Mouse (Mus musculus) bone marrow, adult 2 months (tissue): Measurements from ENCODE around the gene Pced1b. TPM values are rescaled to one million over a fixed set of nuclear protein-coding genes. Genes with fewer than 3 reads are reported as not detected.

Experiments
- H3K27ac ChIP-seq: fragments of 200-500 bp; 2 replicates; pipeline ENCODE4 v1.5.1; 2012; ENCODE audit warnings: low read depth, mild to moderate bottlenecking, control low read depth, inconsistent platforms, low read length; ENCODE audit not compliant: control insufficient read depth, poor library complexity, insufficient read depth
- H3K4me1 ChIP-seq: fragments of 200-500 bp; 2 replicates; pipeline ENCODE4 v1.6.1; 2011; ENCODE audit warnings: low read length; ENCODE audit not compliant: control insufficient read depth, insufficient read depth
- H3K4me3 ChIP-seq: fragments of 200-500 bp; replicated peaks from 2 replicates; pipeline ENCODE3; 2011; ENCODE audit warnings: mild to moderate bottlenecking, low read depth, low read length, control low read depth; ENCODE audit not compliant: control insufficient read depth
- CTCF ChIP-seq: fragments of 200-500 bp; IDR thresholded peaks from 2 replicates; pipeline ENCODE4 v1.5.1; 2011; ENCODE audit warnings: low read length, control low read depth; ENCODE audit not compliant: control insufficient read depth, insufficient read depth
- POLR2A ChIP-seq: fragments of 200-500 bp; IDR thresholded peaks from 2 replicates; pipeline ENCODE4 v1.6.1; 2011; ENCODE audit warnings: low read depth, mild to moderate bottlenecking, control low read depth, low read length, borderline replicate concordance; ENCODE audit not compliant: control insufficient read depth
- WGBS: fragments of 180-500 bp; shearing (Covaris S2); methylation state at CpG from one replicate; pipeline ENCODE4 v1.1.7; 2018; 5-methylcytosine and 5-hydroxymethylcytosine counted together
- polyA plus RNA-seq: library from polyadenylated mRNA; stranded (reverse); fragments of >200 nt; gene quantifications from 2 replicates; pipeline ENCODE4 v1.2.4, GENCODE M21; 2011; ENCODE audit warnings: low replicate concordance; ENCODE audit not compliant: missing spikeins, insufficient read depth, insufficient read length

Gene Pced1b
- polyA plus RNA-seq, 1 experiment = 19.7 TPM

- TF ChIP-seq CTCF (no peak), POLR2A (no peak)
- WGBS = 83% methylated on average over 20 of the region's 20 CpGs
- Histone ChIP-seq H3K4me3 (no peak overlapping the region), H3K27ac (no peak overlapping the region), H3K4me1 (no peaks in the 10 kb centered on the region)
Observed at GRCm38 (mm10) chr15:97276660-97277153, 29.8 kb downstream of the Pced1b start.

- Histone ChIP-seq H3K4me1 (no peaks in the 10 kb centered on the region), H3K4me3 (no peak overlapping the region), H3K27ac (no peak overlapping the region)
- 80% methylated on average over 10 of the region's 10 CpGs for WGBS
- TF ChIP-seq POLR2A = no peak
- TF ChIP-seq CTCF = no peak
Observed at GRCm38 (mm10) chr15:97277328-97277727, 30.4 kb downstream of the Pced1b start.

- 89% methylated on average over 9 of the region's 9 CpGs for WGBS
- Histone ChIP-seq H3K27ac (no peak overlapping the region), H3K4me3 (no peak overlapping the region), H3K4me1 (no peaks in the 10 kb centered on the region)
- no peak for TF ChIP-seq CTCF
- no peak for TF ChIP-seq POLR2A
Observed at GRCm38 (mm10) chr15:97278340-97278948, 31.5 kb downstream of the Pced1b start.

- Histone ChIP-seq H3K4me3 (no peak overlapping the region), H3K27ac (no peak overlapping the region), H3K4me1 (no peaks in the 10 kb centered on the region)
- 90% methylated on average over 8 of the region's 8 CpGs for WGBS
- TF ChIP-seq POLR2A = no peak
- no peak for TF ChIP-seq CTCF
Observed at GRCm38 (mm10) chr15:97280131-97280530, 33.2 kb downstream of the Pced1b start.

- 80% methylated on average over 9 of the region's 9 CpGs for WGBS
- Histone ChIP-seq H3K4me1 (no peaks in the 10 kb centered on the region), H3K27ac (no peak overlapping the region), H3K4me3 (no peak overlapping the region)
- TF ChIP-seq CTCF = no peak
- TF ChIP-seq POLR2A = no peak
Observed at GRCm38 (mm10) chr15:97280776-97281175, 33.9 kb downstream of the Pced1b start.

GRCm38 (mm10) chr15:97281712-97282571, 35.0 kb downstream of the Pced1b start:
- no peak overlapping the region for H3K27ac ChIP-seq
- WGBS = 86% methylated on average over 10 of the region's 10 CpGs
- TF ChIP-seq CTCF = no peak
- TF ChIP-seq POLR2A = no peak
- H3K4me1 ChIP-seq = no peaks in the 10 kb centered on the region
- no peak overlapping the region for H3K4me3 ChIP-seq

GRCm38 (mm10) chr15:97282572-97282881, 35.6 kb downstream of the Pced1b start:
- WGBS = 89% methylated on average over 6 of the region's 6 CpGs
- no peaks in the 10 kb centered on the region for H3K4me1 ChIP-seq
- TF ChIP-seq CTCF (no peak), POLR2A (no peak)

GRCm38 (mm10) chr15:97284201-97284600, 37.3 kb downstream of the Pced1b start:
- WGBS = 66% methylated on average over 5 of the region's 5 CpGs
- TF ChIP-seq CTCF (no peak), POLR2A (no peak)

More at GRCm38 (mm10) chr15:97282572-97282881, 35.6 kb downstream of the Pced1b start:
- Histone ChIP-seq H3K4me3 (no peak overlapping the region), H3K27ac (no peak overlapping the region)

More at GRCm38 (mm10) chr15:97284201-97284600, 37.3 kb downstream of the Pced1b start:
- H3K4me1 ChIP-seq = no peaks in the 10 kb centered on the region; the same call in 1 of the 2 replicates
- no peak overlapping the region for H3K4me3 ChIP-seq
- H3K27ac ChIP-seq = no peak overlapping the region
